ENCODE assay signal across 7 mouse cellular contexts in genomic region chr7:48788348-48788747, GRCm38 (mm10). TPM values are rescaled to one million over a fixed set of nuclear protein-coding genes. Genes with fewer than 3 reads are reported as not detected.
A peak's percentile ranks its signal among the peaks of the same experiment; 100 is the strongest.
DNase-seq lines count a peak whose midpoint lies in the region; ATAC-seq and TF ChIP-seq lines count a peak whose summit lies in the region.

No protein-coding gene starts in this region.

- peak; percentile 4; the same call in 1 of the 2 replicates for ATAC-seq in forebrain, postnatal 0 days
- ATAC-seq in liver, embryonic 13.5 days (ENCODE audit: low read depth): no peak

- H3K4me1 ChIP-seq in forebrain, postnatal 0 days (ENCODE audit: insufficient read depth): peaks cover 13% of the 10 kb centered on the region; the same call in 1 of the 2 replicates
- H3K4me1 ChIP-seq in liver, embryonic 13.5 days (replicated peaks): peaks cover 36% of the 10 kb centered on the region

- no peak for TF ChIP-seq CTCF in forebrain, postnatal 0 days (IDR thresholded peaks at IDR 0.05; ENCODE audit: low read depth)

- no peaks in the 10 kb centered on the region for H3K36me3 ChIP-seq in forebrain, postnatal 0 days (ENCODE audit: insufficient read depth)
- 0 out of 2 replicates have a peak, but pooled peaks cover 3% of the 10 kb centered on the region for H3K36me3 ChIP-seq in liver, embryonic 13.5 days

- no peaks in the 10 kb centered on the region for H3K27me3 ChIP-seq in forebrain, postnatal 0 days (ENCODE audit: insufficient read depth, low read length)
- no peaks in the 10 kb centered on the region for H3K27me3 ChIP-seq in liver, embryonic 13.5 days

- no peak overlapping the region for H3K9ac ChIP-seq in forebrain, postnatal 0 days
- peak overlapping the region; percentile 39; the same call in 1 of the 2 replicates for H3K9ac ChIP-seq in liver, embryonic 13.5 days

- DNase-seq in spleen, postnatal 36 days (ENCODE audit: low spot score in 2 of 2): peak; percentile 49 to 63
- no peak for DNase-seq in spleen, adult 12 weeks (ENCODE audit: low spot score)
- no peak for DNase-seq in forebrain, postnatal 0 days
- no peak for DNase-seq in liver, embryonic 13.5 days
- DNase-seq in natural killer cell, adult 2 months (ENCODE audit: low spot score in 2 of 2): peak; percentile 2 to 39
- DNase-seq in frontal cortex, postnatal 25 days (ENCODE audit: low spot score in 2 of 2): no peak
- no peak for DNase-seq in left cerebral cortex, postnatal 36 days (ENCODE audit: low spot score in 2 of 2)

- no peak overlapping the region for H3K27ac ChIP-seq in forebrain, postnatal 0 days (ENCODE audit: low read depth, low read length)
- no peak overlapping the region for H3K27ac ChIP-seq in liver, embryonic 13.5 days

- H3K4me2 ChIP-seq in forebrain, postnatal 0 days (ENCODE audit: low read depth): peak overlapping the region; percentile 83
- peak overlapping the region; percentile 90 for H3K4me2 ChIP-seq in liver, embryonic 13.5 days

- intact Hi-C loops in left cerebral cortex, postnatal 36 days (cut with DNase I): no loop called here

- H3K4me3 ChIP-seq in forebrain, postnatal 0 days (ENCODE audit: low read depth, low read length): peak overlapping the region; percentile 85
- H3K4me3 ChIP-seq in liver, embryonic 13.5 days (replicated peaks): peak overlapping the region; percentile 87

- H3K9me3 ChIP-seq in forebrain, postnatal 0 days (ENCODE audit: low read length): no peaks in the 10 kb centered on the region
- H3K9me3 ChIP-seq in liver, embryonic 13.5 days (replicated peaks): no peaks in the 10 kb centered on the region

- 68% methylated on average over 3 of the region's 3 CpGs for WGBS in forebrain, postnatal 0 days
- WGBS in liver, embryonic 13.5 days (ENCODE audit: insufficient replicate concordance): 47% methylated on average over 3 of the region's 3 CpGs

RNA-seq across cellular contexts. Expression of gene Zdhhc13, which starts 0.5 kb away (rescaled TPM):
- total RNA-seq in forebrain, postnatal 0 days (2014; rRNA removed): 55.9 and 58.9 TPM in 2 replicates
- 25.0 and 28.3 TPM in 2 replicates for polyA plus RNA-seq in forebrain, postnatal 0 days (2015; fragmentation: Nextera tagmentation; extraction: Ambion mirVana)
- polyA plus RNA-seq in liver, embryonic 13.5 days (2015; fragmentation: Nextera tagmentation; extraction: Ambion mirVana): 16.4 and 19.8 TPM in 2 replicates
- total RNA-seq in left cerebral cortex, postnatal 36 days (2021): 10 to 100 TPM; 25.5 to 26.6 TPM

RNA-seq across cellular contexts. Expression of gene Csrp3, which starts 59.5 kb away (rescaled TPM):
- 1.2 TPM in 1 of 2 replicates, not detected in the other for total RNA-seq in forebrain, postnatal 0 days (2014; rRNA removed)
- not detected in 2 replicates for polyA plus RNA-seq in forebrain, postnatal 0 days (2015; fragmentation: Nextera tagmentation; extraction: Ambion mirVana)
- 1.1 and 3.6 TPM in 2 replicates for polyA plus RNA-seq in liver, embryonic 13.5 days (2015; fragmentation: Nextera tagmentation; extraction: Ambion mirVana)
- total RNA-seq in left cerebral cortex, postnatal 36 days (2021): not detected

Comparison
In these comparisons a context has a peak if more than half of its experiments do, and no peak if none do; other contexts are left out.
1. DNase-seq: peak in spleen, postnatal 36 days (2 of 2) and natural killer cell, adult 2 months (2 of 2); none in spleen, adult 12 weeks (single experiment), forebrain, postnatal 0 days (single experiment), liver, embryonic 13.5 days (single experiment), frontal cortex, postnatal 25 days (0 of 2) and left cerebral cortex, postnatal 36 days (0 of 2).